11 mouse cellular contexts compared by ENCODE assay signal in the genomic region with DNA sequence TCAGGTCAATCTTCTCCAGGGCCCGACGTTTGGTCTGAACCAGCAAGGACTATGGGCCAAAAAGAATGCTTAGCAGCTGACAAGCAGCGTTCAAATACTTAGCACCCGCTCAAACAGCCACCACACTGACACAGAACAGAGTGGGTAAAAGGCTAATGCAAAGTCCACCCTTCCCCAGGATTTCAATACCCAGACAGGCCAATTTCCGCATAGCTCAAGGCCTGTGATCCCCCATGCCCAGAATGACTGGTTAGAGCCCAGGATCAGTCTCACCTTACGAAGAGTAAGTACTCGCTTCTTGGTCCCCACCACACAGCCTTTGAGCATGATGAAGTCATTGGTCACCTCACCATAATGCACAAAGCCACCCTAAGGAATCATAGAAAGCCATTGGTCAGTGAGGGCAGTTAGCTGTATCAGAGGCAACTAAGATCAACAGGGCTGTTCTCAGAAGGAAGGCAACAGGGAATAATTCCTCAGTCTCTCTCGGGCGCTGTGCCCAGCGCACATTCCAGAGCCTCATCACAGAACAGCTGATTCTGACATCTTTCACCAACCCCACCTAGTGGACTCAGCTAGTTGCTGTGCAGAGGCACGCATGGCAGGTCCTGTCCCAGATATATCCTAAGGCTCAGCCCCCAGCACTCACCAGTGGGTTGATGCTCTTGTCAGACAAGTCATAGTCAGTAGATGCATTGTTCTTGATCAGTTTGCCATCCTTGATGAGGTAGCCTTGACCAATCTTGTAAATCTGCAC. TPM values are rescaled to one million over a fixed set of nuclear protein-coding genes. Genes with fewer than 3 reads are reported as not detected.
DNase-seq lines count a peak whose midpoint lies in the region; ATAC-seq lines count a peak whose summit lies in the region.
"Had no signal": no experiment of that assay in that cellular context is flagged by ENCODE, and none has a peak within 500 bp of the region (broad histone marks: within the 10 kb centered on the region; RNA-seq: fewer than 3 reads in every experiment).

No protein-coding gene starts in this region.

- no peak overlapping the region for H3K4me3 ChIP-seq in stomach, embryonic 15.5 days (replicated peaks)
- H3K4me3 ChIP-seq: hindbrain, embryonic 13.5 days; megakaryocyte, embryonic 14.5 days; neural tube, embryonic 13.5 days had no signal

- H3K27ac ChIP-seq in stomach, embryonic 15.5 days: peak overlapping the region; percentile 1; the same call in 1 of the 2 replicates
- H3K27ac ChIP-seq: hindbrain, embryonic 13.5 days; neural tube, embryonic 13.5 days had no signal

- WGBS in stomach, embryonic 15.5 days: 69% methylated on average over 11 of the region's 11 CpGs

- H3K27me3 ChIP-seq in stomach, embryonic 15.5 days (replicated peaks): no peaks in the 10 kb centered on the region
- H3K27me3 ChIP-seq: hindbrain, embryonic 13.5 days; megakaryocyte, embryonic 14.5 days; neural tube, embryonic 13.5 days had no signal

- intact Hi-C loops in heart, postnatal 10 days (cut with DNase I): loop anchor here (5.0 kb wide), 1 partner anchor 326 kb away; no protein-coding TSS in a partner anchor

- H3K9me3 ChIP-seq in stomach, embryonic 15.5 days: no peaks in the 10 kb centered on the region
- H3K9me3 ChIP-seq: hindbrain, embryonic 13.5 days; megakaryocyte, embryonic 14.5 days; neural tube, embryonic 13.5 days had no signal

- no peak overlapping the region for H3K4me2 ChIP-seq in stomach, embryonic 15.5 days
- H3K4me2 ChIP-seq: hindbrain, embryonic 13.5 days; neural tube, embryonic 13.5 days had no signal

- H3K36me3 ChIP-seq in stomach, embryonic 15.5 days: peaks cover 41% of the 10 kb centered on the region

- DNase-seq in heart, postnatal 10 days: peak; percentile 58 to 62
- no peak for DNase-seq in heart, adult 11 months
- peak; percentile 50 for DNase-seq in lung, postnatal 10 days
- no peak for DNase-seq in lung, postnatal 36 days
- DNase-seq in ZHBTc4 (ENCODE audit: low read depth, low spot score): peak; percentile 74
- no peak for DNase-seq in frontal cortex, adult 2 months (ENCODE audit: extremely low spot score in 1 of 2, low spot score in 1 of 2)
- DNase-seq: cerebellum, postnatal 14 days had no signal

- H3K9ac ChIP-seq in stomach, embryonic 15.5 days: no peak overlapping the region
- H3K9ac ChIP-seq: hindbrain, embryonic 13.5 days; neural tube, embryonic 13.5 days had no signal

- no peak for ATAC-seq in stomach, embryonic 15.5 days (ENCODE audit: insufficient read depth, low FRiP score, low read depth)

- H3K4me1 ChIP-seq in stomach, embryonic 15.5 days: peaks cover 28% of the 10 kb centered on the region

RNA-seq across cellular contexts. Expression of gene Syngr1, which starts 12.9 kb away (rescaled TPM):
- 10 to 100 TPM; 84.9 to 86.7 TPM for total RNA-seq in heart, postnatal 10 days (2021)
- polyA plus RNA-seq in stomach, embryonic 15.5 days (2015; fragmentation: Nextera tagmentation; extraction: Ambion mirVana): 32.8 and 34.7 TPM in 2 replicates
- 288 and 302 TPM in 2 replicates for polyA plus RNA-seq in frontal cortex, adult 2 months (2012; rRNA removed)

RNA-seq across cellular contexts. Expression of gene Rpl3, which starts 13.4 kb away (rescaled TPM):
- 100 to 1,000 TPM; 486 to 496 TPM for total RNA-seq in heart, postnatal 10 days (2021)
- 883 and 1,069 TPM in 2 replicates for polyA plus RNA-seq in stomach, embryonic 15.5 days (2015; fragmentation: Nextera tagmentation; extraction: Ambion mirVana)
- 629 and 778 TPM in 2 replicates for polyA plus RNA-seq in frontal cortex, adult 2 months (2012; rRNA removed)

RNA-seq across cellular contexts. Expression of gene Tab1, which starts 54.7 kb away (rescaled TPM):
- 10 to 100 TPM; 33.3 to 34.3 TPM for total RNA-seq in heart, postnatal 10 days (2021)
- 29.5 and 33.2 TPM in 2 replicates for polyA plus RNA-seq in stomach, embryonic 15.5 days (2015; fragmentation: Nextera tagmentation; extraction: Ambion mirVana)
- polyA plus RNA-seq in frontal cortex, adult 2 months (2012; rRNA removed): 37.9 and 41.4 TPM in 2 replicates

Comparison
In these comparisons a context has a peak if more than half of its experiments do, and no peak if none do; other contexts are left out.
1. DNase-seq: peak in heart, postnatal 10 days (2 of 2), lung, postnatal 10 days (single experiment) and ZHBTc4 (single experiment); none in heart, adult 11 months (single experiment), lung, postnatal 36 days (single experiment) and frontal cortex, adult 2 months (0 of 2).